Mouse (Mus musculus) left cerebral cortex, adult 11 months (tissue): Measurements from ENCODE around the gene Oscp1.
"Not testable (repeated sequence)": the region's sequence is repeated elsewhere in the genome, so short reads cannot be mapped to it uniquely, and the experiment has no call there.

Experiments used
- DNase-seq: peaks from one replicate; pipeline ENCODE4 v3.0.0; 2022; ENCODE audit warnings: low spot score

The Oscp1 gene

GRCm38 (mm10) chr4:126083021-126083420 is 24.7 kb downstream of the Oscp1 start:
- DNase-seq: no peak

- DNase-seq: no peak
These were observed 26.0 kb downstream of the Oscp1 start for GRCm38 (mm10) chr4:126084382-126084781.

GRCm38 (mm10) chr4:126085996-126086576 is 27.7 kb downstream of the Oscp1 start:
- DNase-seq: peak; percentile 62

GRCm38 (mm10) chr4:126090101-126090847 is 31.9 kb downstream of the Oscp1 start:
- no peak for DNase-seq

GRCm38 (mm10) chr4:126090848-126091124 is 32.4 kb downstream of the Oscp1 start:
- DNase-seq: no peak

- DNase-seq: no peak
These were observed 33.5 kb downstream of the Oscp1 start for GRCm38 (mm10) chr4:126091873-126092272.

GRCm38 (mm10) chr4:126095622-126096430 is 37.5 kb downstream of the Oscp1 start:
- DNase-seq: not testable (repeated sequence)

- DNase-seq: peak; percentile 95
These were observed 38.2 kb downstream of the Oscp1 start, which contains the start of gene Lsm10 for GRCm38 (mm10) chr4:126096464-126097111. TSS of gene Lsm10 (plus strand) at chr4:126096623.

- DNase-seq: no peak
These were observed 39.4 kb downstream of the Oscp1 start for GRCm38 (mm10) chr4:126097711-126098253.

GRCm38 (mm10) chr4:126099365-126099764 is 41.0 kb downstream of the Oscp1 start:
- DNase-seq: no peak

GRCm38 (mm10) chr4:126100764-126101163 is 42.4 kb downstream of the Oscp1 start:
- DNase-seq: no peak

GRCm38 (mm10) chr4:126102061-126102841 is 43.9 kb downstream of the Oscp1 start:
- no peak for DNase-seq

- DNase-seq: peak; percentile 73
These were observed 44.8 kb downstream of the Oscp1 start for GRCm38 (mm10) chr4:126103057-126103581.

- peak; percentile 96 for DNase-seq
These were observed 45.3 kb downstream of the Oscp1 start, which contains the start of gene Stk40 for GRCm38 (mm10) chr4:126103590-126104068. TSS of gene Stk40 (plus strand) at chr4:126103957.

- DNase-seq: peak; percentile 36
These were observed 46.1 kb downstream of the Oscp1 start for GRCm38 (mm10) chr4:126104261-126105075.

GRCm38 (mm10) chr4:126105131-126105783 is 46.9 kb downstream of the Oscp1 start:
- no peak for DNase-seq

GRCm38 (mm10) chr4:126108061-126108740 is 49.8 kb downstream of the Oscp1 start:
- DNase-seq: no peak

GRCm38 (mm10) chr4:126109613-126110373 is 51.4 kb downstream of the Oscp1 start:
- DNase-seq: no peak
